Mouse (Mus musculus) erythroid progenitor cell, adult 5-6 weeks (primary cell): ENCODE measurements around the gene Chst8. TPM values are rescaled to one million over a fixed set of nuclear protein-coding genes. Genes with fewer than 3 reads are reported as not detected.

Experiments
- ATAC-seq: replicated peaks from 2 replicates; pipeline ENCODE4 v1.8.0; 2016; ENCODE audit warnings: moderate number of reproducible peaks, mild to moderate bottlenecking, moderate TSS enrichment, inconsistent platforms; ENCODE audit not compliant: poor library complexity, low FRiP score, severe bottlenecking
- total RNA-seq, 2 experiments: library from RNA; stranded (forward) in 1 of 2; stranded (reverse) in 1 of 2; fragments of 150-400 nt in 1 of 2; fragments of 186-747, 209-891 nt in 1 of 2; gene quantifications; 2 replicates each; pipeline versions ENCODE4 v1.2.3 to v1.2.4; 2015 to 2017; ENCODE audit warnings: low replicate concordance in 2 of 2

Gene Chst8
- total RNA-seq, 2 experiments from 2014 or later: not detected

- ATAC-seq: no peak
Observed at GRCm38 (mm10) chr7:34758721-34759120, 53.8 kb downstream of the Chst8 start.

GRCm38 (mm10) chr7:34757513-34757912 lies 55.0 kb downstream of the Chst8 start:
- ATAC-seq: no peak

DNA sequence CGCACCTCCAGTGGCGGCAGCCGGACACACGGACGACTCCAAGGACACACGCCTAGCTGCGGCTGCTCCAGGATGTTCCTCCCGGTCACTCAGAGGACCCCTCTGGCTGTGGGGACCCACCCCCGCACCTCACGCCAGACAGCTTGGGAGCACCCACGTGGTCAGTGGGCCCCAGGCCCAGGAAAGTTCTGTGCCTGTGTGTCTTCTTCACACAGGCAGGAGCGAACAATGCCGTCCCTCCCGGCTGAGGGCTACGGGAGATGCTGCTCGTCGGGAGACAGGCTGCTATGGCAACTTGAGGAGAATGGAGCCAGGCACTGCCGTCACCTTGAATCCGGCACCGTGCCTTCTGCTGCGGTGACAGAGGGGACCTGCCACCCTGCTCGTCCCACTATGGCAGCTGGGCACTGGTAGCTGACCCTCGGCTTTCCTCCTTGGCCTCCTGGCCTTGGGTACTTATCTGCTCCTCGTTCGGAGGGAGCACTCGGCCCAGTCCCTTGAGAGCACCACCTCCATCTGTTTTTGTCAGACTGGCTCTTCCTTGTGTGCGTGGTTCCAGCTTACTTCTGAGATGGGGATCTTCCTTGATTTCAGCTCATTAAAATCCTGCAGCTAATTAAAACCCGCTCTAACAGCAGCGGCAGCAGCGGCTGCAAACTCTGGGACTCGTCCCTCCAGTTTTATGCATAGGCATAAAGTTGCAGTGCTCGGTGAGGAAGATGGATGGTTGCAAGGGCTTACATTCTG lies 59.2 kb downstream of the Chst8 start:
- ATAC-seq: no peak

DNA sequence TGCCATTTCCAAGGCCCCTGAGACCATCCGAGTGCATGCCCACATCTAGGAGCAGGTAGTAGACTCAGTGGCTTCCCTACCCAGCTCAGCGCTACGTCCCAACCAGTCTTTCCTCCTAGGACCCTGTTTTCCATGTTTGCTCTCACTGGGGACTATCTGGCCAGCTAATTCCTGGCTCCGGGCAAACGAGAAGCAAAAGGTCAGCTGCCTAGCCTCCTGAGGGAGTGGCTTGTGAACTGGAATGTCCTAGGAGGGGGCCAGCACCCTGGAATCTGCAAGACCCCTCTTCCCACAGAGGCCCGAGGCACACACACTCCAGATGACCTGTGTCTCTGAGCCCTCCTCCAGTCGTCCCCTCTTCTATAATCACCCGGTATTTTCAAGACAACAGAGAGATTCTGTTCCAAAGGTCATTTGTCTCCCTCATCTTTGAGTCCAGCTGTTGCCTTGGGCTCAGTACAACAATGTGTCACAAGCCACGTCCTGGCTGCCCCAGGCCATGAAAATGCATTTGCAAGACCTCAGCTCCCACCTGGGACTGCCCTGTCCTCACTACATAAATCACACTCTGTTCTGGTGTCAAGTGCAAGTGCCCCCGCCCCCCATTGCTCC lies 60.3 kb downstream of the Chst8 start:
- no peak for ATAC-seq

- no peak for ATAC-seq
Observed at GRCm38 (mm10) chr7:34750350-34750749, 62.2 kb downstream of the Chst8 start.

DNA sequence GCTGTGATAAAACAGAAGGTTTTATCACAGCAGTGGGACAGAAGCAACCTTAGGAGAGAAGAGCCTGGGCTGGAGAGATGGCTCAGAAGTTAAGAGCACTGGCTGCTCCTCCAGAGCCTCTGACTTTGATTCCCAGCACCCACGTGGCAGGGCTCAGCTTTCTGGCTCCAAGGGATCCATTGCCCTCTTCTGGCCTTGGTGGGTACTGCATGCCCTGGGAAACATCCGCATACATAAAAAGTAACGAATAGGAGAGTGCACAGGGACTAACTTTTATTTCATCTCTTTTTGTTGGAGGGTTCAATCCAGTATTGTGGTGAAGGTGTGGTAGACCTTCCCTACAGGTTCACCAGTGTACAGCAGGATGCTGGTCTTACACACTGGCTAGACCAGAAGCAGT lies 62.8 kb downstream of the Chst8 start:
- ATAC-seq: no peak

DNA sequence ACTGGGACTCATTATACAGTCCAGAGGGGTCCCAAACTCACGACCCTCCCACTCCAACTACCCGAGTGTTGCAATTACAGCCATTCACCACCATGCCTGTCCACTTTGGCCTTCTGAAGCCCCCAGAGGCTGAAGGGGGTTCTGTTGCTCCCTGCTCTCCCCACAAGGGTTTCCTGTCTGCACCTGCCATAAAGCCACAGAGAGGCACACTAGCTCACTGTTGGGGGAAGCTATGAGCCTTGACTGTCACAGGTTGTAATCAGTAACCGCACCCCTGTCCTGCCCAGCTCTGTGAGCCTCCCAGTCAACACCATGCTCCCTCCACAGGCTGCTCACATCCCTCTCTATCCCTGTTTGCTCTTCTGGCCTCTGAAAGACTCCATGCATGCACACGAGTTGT lies 64.0 kb downstream of the Chst8 start:
- ATAC-seq: no peak

DNA sequence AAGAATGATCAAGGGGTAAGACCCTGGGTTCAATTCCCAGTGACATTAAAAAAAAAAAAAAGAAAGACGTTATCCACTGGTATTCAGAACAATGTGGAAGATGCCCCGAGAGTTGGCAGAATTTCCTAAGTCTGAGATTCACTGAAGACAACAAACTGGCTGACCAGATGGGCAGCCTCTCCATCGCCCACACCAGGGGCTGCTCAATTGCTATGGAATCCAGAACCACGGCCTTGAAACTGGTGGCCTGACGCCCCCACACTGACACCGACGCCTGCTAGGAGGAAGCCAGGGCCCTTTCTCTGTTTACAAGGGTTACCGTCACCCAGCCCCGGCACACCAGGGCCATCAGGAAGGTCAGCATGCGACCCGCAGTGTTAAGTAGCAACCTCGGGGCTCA lies 64.8 kb downstream of the Chst8 start:
- no peak for ATAC-seq

DNA sequence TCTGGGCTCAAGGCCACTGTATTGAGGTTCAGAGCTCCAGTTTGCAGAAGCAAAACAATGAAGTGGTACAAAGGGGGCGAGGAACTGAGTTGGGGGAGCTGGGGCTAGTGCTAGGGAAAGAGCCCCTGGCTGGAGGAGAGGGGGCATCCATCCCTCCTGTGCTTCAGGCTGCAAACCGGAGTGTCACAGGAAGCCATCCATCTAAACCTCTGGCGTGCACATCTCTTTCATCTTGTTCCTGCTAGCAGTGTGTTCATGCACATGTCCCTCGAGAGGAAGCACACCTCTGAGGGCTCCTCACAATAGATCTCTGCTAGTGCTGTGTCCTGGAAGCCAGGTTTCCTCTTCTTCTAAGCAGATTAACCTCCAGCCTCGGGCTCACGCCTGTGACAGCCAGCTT lies 65.9 kb downstream of the Chst8 start:
- ATAC-seq: no peak

DNA sequence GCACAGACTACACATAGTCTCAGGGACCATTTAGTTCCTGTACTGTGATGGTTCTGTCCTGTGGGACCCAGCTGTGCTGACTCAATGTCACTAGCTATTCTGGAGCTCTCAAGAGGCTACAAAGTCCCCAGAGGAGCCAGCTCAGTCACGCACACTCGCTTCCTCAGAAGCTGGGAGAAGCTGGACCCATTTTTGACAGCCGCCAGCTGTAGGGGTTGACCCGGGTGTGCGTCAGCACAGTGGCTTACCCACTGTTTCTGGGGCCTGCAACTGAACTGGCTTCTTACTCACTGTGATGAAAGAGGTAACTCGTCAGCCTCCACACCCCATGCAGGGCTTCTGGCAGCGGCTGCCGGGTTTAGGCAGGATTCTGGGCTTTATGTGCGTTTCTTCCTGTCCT lies 66.3 kb downstream of the Chst8 start:
- ATAC-seq: no peak

DNA sequence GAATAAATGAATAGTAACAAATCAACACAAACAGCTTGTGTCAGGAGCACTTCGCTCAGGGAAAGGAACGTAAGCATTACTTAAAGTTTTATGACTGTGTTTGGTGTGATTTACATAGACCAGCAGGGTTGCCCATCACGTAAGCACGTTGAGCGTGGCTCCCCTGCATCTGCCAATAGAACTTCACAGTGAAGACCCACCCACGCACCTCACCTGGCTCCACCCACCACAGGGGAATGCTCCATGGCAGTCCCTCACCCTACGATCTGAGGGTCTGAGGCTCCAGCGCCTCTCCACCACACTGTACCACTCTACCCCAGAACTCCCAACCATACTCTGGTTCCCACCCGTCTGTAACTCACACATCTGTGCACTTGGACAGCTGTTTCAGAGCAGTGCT lies 67.1 kb downstream of the Chst8 start:
- no peak for ATAC-seq

DNA sequence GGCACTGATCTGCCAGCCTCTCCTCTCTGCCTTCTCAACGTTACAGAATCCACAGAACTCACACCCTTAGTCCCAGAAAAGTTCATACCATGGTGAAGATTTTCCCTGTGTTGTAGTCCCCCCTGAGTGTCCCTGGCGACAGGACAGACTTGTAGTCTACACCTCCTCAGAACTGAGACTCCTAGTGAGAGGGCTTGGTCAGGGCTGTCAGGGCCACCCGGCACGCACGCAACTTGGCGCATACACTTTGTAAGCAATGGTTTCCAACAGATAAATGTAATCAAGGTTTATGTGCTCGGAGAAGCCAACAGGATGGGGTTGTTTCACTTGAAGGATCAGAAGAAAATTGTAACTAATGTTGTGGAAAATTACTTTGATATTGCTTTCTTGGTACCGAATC lies 67.5 kb downstream of the Chst8 start:
- no peak for ATAC-seq

- no peak for ATAC-seq
Observed at GRCm38 (mm10) chr7:34743411-34744085, 69.0 kb downstream of the Chst8 start.

DNA sequence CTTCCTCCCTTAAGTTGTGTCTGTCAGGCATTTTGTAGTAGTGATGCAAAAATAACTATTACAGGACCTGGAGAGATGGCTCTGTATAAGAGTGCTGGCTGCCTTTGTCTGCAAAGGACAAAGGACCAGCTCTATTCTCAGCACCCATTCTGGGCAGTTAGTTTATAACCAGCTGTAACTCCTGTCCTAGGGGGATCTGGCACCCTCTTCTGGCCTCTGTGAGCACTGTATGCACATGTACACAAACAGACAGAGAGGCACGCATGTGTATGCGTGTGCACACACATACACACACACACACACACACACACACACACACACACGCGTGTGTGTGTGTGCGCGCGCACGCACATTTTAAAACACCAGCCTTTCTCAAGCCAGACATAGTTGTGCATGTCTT lies 73.1 kb downstream of the Chst8 start:
- no peak for ATAC-seq

DNA sequence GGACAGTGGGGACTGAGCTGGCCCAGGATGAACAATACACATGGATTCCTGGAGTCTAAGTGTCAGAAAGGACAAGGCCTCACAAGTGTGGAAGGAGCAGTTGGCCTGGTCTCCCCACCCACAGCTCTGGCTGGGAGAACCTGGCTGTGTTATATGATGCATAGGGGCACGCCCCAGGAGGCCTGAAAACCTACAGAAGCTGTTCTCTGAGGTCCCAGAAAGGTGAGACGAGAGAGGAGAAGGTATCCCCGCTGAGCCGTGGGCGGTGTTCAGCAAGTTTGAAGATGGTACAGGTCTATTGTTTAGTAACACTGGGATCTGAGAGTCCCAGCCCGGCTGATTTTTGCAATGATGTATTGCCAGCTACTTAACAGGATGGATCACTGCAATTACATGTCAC lies 75.3 kb downstream of the Chst8 start:
- ATAC-seq: no peak

DNA sequence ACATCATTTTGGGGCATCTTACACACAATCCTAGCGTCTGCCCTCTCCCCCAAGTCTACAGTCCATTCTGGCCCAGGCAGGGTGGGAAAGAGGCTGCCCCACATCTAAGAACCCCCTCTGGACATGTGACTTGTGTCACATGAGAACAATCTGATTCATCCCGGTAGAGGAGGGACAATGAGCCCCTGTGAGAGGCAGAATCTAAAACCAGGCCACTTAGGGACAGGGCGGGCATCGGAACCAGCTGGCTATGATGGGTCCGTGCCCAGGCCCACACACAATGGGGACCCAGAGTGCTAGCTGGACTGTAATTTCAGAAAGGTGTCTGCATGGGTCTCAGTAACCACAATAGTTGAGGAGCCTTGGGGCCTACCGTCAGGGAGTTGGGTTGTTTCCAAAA lies 78.2 kb downstream of the Chst8 start:
- ATAC-seq: no peak

- ATAC-seq: no peak
Observed at GRCm38 (mm10) chr7:34728931-34729330, 83.6 kb downstream of the Chst8 start.

GRCm38 (mm10) chr7:34725206-34725605 lies 87.3 kb downstream of the Chst8 start:
- ATAC-seq: no peak

DNA sequence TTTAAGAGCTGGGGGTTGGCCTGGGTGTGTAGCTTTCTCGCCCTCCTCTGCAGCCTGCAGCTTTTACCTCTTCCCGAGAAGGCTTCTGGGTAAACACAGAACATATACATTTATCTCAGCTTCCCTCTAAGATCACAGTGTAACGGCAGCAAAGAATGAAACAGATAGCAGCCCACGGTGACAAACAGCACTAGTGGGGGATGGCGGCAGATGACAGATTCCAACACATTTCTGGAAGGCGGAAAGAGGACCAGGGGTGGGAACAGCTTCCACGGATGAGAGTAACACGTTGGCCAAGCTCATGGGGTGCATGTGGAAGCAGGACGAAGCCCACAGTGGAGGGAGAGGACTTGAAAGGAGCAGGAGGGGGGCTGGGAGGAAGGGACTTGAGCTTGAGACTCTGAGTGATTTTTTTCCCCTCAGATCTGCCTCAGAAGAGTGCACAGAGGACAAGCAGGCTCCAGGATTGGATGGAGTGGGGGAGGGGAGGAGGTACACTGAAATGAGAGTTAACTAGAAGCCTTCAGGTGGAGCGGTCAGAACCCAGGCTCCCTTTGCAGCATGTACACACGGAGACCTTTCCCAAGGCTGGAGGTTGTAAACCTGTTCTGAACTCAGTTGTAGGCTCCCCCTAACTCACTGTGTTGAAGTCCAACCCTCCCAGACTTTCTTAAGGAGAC lies 89.8 kb downstream of the Chst8 start:
- no peak for ATAC-seq

- ATAC-seq: no peak
Observed at GRCm38 (mm10) chr7:34722151-34722550, 90.4 kb downstream of the Chst8 start.

DNA sequence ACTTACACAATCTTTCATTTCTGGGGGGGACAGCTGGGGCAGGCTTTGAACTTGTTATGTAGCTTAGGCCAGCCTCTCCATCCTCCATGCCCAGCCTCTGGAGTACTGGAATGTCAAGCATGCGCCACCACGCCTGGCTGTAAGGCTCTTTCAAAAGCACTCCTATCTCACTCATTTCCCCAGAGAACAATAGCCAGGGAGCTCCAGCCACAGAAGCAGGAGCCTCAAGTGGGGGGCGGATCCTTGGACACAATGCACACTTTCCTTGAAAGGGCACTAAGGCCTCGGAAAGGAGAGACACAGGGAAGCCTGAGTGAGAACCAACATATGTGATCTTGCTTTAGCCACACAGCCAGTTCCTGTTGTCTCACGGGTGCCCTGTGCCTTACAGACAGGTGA lies 90.9 kb downstream of the Chst8 start:
- no peak for ATAC-seq
